Mouse (Mus musculus) hindbrain, embryonic 16.5 days (tissue): ENCODE measurements around the gene Rpn1. TPM values are rescaled to one million over a fixed set of nuclear protein-coding genes. Genes with fewer than 3 reads are reported as not detected.

ENCODE experiments used
- ATAC-seq: fragments of 200-750 bp; cut with Nextera tagmentation; 2 replicates; pipeline ENCODE4 v1.8.0; 2017; ENCODE audit warnings: moderate TSS enrichment, moderate library complexity
- H3K27ac ChIP-seq: fragments of 300-500 bp; sonication (generic); 2 replicates; pipeline ENCODE4 v1.5.1; 2014; ENCODE audit warnings: low read depth, mild to moderate bottlenecking, control low read depth, low read length, moderate library complexity
- H3K27me3 ChIP-seq: fragments of 300-500 bp; sonication (generic); replicated peaks from 2 replicates; pipeline ENCODE4 v1.6.1; 2014; ENCODE audit warnings: low read length; ENCODE audit not compliant: control insufficient read depth, insufficient read depth
- H3K36me3 ChIP-seq: fragments of 300-500 bp; sonication (generic); 2 replicates; pipeline ENCODE4 v1.6.1; 2014; ENCODE audit warnings: mild to moderate bottlenecking, low read length, moderate library complexity, mixed read lengths; ENCODE audit not compliant: control insufficient read depth, insufficient read depth
- H3K4me1 ChIP-seq: fragments of 300-500 bp; sonication (generic); 2 replicates; pipeline ENCODE4 v1.6.1; 2014; ENCODE audit warnings: low read depth, low read length; ENCODE audit not compliant: control insufficient read depth, insufficient read depth
- H3K4me2 ChIP-seq: fragments of 300-500 bp; sonication (generic); 2 replicates; pipeline ENCODE4 v1.6.1; 2014; ENCODE audit warnings: mild to moderate bottlenecking, low read length, control low read depth, moderate library complexity
- H3K4me3 ChIP-seq: fragments of 300-500 bp; sonication (generic); 2 replicates; pipeline ENCODE4 v1.5.1; 2014; ENCODE audit warnings: mild to moderate bottlenecking, low read length, control low read depth, moderate library complexity
- H3K9ac ChIP-seq: fragments of 300-500 bp; sonication (generic); 2 replicates; pipeline ENCODE4 v1.6.1; 2014; ENCODE audit warnings: low read depth, mild to moderate bottlenecking, control low read depth, low read length, moderate library complexity
- H3K9me3 ChIP-seq: fragments of 300-500 bp; sonication (generic); 2 replicates; pipeline ENCODE4 v1.6.1; 2014; ENCODE audit warnings: mild to moderate bottlenecking, low read length, moderate library complexity; ENCODE audit not compliant: control insufficient read depth
- WGBS: fragments of 180-500 bp; shearing (Covaris S2); extraction: QIAGEN DNeasy Blood & Tissue Kit; methylation state at CpG from one replicate; pipeline ENCODE4 v1.1.7; 2014; 5-methylcytosine and 5-hydroxymethylcytosine counted together
- polyA plus RNA-seq: library from polyadenylated mRNA; unstranded; fragments of >200 nt; fragmentation: Nextera tagmentation; extraction: Ambion mirVana; gene quantifications from 2 replicates; pipeline ENCODE4 v1.2.1, GENCODE M21; 2015

Gene Rpn1
- polyA plus RNA-seq, 1 experiment from 2014 or later, result 325 TPM

DNA sequence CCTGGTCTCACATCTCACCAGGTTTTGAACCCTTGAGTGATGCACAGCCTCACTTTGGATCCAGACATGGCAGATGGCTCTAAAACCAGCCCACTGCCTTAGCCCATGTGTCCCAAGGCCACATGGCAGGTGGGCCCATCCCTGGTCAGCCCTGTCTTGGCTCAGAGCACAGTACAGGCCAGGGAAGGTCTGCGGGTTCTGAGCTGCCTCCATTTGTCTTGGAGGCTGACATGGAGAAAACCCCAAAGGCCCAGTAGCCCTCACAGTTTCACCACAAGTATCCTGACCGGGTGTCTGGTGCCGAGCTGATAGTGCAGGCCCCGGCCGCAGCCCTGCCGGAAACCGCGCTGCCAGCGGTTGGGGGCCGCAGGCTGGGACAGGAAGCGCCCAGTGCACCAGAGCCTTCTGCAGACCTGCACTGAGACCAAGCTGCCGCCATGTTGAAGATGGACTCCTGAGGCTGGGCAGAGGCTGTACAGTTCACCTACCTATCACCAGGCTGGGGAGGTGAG, 22.4 kb downstream of the Rpn1 start:
- Histone ChIP-seq H3K36me3 (peaks cover 20% of the 10 kb centered on the region), H3K9ac (peak overlapping the region; percentile 65), H3K4me1 (peaks cover 8% of the 10 kb centered on the region), H3K27me3 (no peaks in the 10 kb centered on the region), H3K9me3 (no peaks in the 10 kb centered on the region), H3K4me2 (peak overlapping the region; percentile 57), H3K27ac (peak overlapping the region; percentile 76), H3K4me3 (no peak overlapping the region)
- 97% methylated on average over 12 of the region's 12 CpGs for WGBS
- peak; percentile 35 for ATAC-seq

DNA sequence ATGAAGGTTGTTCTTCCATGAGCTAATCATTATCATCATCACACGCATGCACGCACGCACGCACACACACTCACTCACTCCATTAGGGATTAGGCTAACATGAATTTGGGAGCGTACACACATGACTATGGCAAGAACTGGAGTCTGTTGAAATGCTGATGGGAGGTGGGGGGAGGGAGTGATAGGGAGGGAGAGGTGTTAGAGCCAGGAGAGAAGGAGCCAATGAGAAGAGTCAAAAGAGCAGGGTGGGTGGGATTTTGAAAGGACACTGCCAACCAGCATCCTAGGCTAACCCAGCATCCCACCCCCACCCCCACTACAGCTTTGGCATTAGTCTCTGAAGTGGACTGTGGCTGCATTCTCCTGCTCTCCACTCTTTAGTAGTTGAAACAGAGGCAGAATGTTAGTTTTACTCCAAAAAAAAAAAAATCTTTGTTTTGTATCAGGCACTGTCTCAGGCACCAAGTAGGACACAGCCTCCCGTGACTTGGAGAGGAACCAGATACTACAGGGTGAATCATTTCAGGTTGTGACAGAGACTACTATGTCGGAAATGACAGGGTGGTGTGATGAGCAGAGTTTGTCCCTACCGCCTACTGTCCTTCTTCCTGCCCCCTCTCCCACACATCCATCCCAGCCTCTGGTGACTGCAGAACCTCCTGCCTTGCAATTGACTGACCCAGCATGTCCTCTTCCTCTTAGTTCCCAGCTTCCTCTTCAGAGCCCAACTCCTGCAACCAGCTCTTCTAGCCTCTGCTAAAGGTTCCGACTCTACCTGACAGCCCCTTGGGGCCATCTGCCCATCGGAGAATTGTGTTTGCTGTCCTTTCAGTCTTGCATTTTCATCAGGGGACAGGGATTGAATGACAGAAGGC, 23.6 kb downstream of the Rpn1 start:
- Histone ChIP-seq H3K9me3 (no peaks in the 10 kb centered on the region), H3K4me3 (no peak overlapping the region), H3K9ac (no peak overlapping the region; the same call in 1 of the 2 replicates), H3K27ac (no peak overlapping the region), H3K27me3 (no peaks in the 10 kb centered on the region; the same call in 1 of the 2 replicates), H3K4me1 (peaks cover 8% of the 10 kb centered on the region), H3K36me3 (peaks cover 9% of the 10 kb centered on the region), H3K4me2 (no peak overlapping the region)
- WGBS, result 89% methylated on average over 10 of the region's 10 CpGs
- no peak for ATAC-seq

DNA sequence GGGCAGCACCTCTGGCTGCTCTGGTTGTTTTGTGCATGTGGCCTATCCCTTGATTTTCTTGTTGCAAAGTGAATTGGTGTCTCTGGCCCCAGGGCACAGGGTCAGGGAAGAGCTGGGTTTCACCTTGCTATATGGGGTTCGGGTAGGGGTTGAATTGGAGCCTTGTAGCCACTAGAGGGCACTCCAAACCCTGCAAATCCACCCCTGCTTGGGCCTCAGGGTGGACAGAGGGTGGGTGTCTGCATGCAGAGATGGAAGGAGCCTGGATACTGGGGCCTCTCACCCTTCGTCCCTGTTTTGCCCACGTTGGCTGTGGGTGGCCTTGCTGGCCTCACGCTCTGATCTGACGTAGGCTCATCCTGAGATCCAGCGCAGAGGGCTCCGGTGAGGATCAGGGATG, 28.9 kb downstream of the Rpn1 start:
- peak overlapping the region; percentile 54 for H3K9ac ChIP-seq
- H3K4me1 ChIP-seq, result peaks cover 7% of the 10 kb centered on the region
- H3K4me2 ChIP-seq, result no peak overlapping the region
- no peak overlapping the region for H3K4me3 ChIP-seq
- no peaks in the 10 kb centered on the region; the same call in 1 of the 2 replicates for H3K27me3 ChIP-seq
- no peaks in the 10 kb centered on the region for H3K36me3 ChIP-seq
- no peak overlapping the region for H3K27ac ChIP-seq
- H3K9me3 ChIP-seq, result no peaks in the 10 kb centered on the region
- WGBS, result 28% methylated on average over 7 of the region's 7 CpGs
- ATAC-seq, result peak; percentile 70; the same call in 1 of the 2 replicates

DNA sequence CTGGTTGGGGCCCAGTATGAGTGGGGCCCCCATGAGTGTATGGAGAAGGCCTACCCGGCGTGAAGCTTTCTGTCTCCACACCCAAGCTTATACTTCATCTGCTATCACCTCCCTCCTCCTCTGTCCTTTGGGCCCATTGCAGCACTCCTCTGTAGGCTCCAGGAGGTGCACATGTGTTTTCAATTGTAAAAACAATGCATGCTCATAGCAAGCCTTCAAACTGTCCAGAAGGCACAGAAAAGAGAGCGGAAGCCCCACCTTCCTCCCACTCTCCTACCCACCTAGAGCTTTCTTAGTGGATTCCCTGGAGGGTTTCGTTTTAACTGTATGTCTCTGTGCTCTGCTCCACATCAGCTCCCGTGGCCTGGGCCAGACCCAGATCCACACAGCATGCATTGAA, 30.1 kb downstream of the Rpn1 start:
- Histone ChIP-seq H3K9ac (no peak overlapping the region), H3K27me3 (no peaks in the 10 kb centered on the region; the same call in 1 of the 2 replicates), H3K36me3 (no peaks in the 10 kb centered on the region), H3K4me3 (no peak overlapping the region), H3K4me2 (no peak overlapping the region), H3K4me1 (peaks cover 7% of the 10 kb centered on the region), H3K27ac (no peak overlapping the region), H3K9me3 (no peaks in the 10 kb centered on the region)
- ATAC-seq, result no peak
- 85% methylated on average over 5 of the region's 5 CpGs for WGBS

DNA sequence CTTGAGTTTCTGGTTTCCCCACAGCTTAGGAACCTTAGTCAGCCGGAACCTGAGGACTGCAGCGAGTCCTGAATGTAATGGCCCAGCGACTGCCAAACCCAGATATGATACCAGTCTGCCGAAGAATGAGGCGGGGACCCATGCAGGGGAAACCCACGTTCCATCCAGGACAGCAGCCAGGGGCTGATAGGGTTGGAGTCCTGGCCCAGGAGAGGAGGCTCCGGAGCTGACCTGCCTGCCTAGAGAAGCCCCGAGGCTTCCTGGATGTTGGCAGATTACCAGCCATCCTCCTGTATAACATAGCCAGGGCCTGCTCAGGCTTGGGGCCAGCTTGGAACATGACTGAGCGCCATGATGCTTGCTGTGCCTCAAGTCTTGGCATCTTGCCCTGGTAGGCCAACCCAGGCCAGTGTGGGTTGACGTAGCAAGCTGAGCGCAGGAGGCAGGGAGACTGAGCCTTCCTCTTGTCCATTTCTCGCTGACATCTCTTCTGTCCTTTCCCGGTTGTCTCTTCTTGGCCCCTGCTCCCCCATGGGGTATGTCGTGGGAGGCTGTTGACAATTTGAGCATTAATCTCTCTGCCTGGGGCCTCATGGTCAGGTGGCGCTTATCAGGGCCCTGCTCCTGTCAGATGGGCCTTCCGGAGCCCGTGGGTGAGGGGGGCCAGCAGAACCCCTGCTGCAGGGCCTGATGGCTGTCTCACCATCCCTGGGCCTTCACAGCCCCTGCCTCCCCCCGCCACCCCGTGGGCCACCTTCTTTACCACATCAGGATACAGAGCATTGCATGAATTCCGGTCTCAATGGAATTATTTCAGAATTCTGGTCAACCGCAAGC, 32.3 kb downstream of the Rpn1 start:
- Histone ChIP-seq H3K4me2 (no peak overlapping the region), H3K9ac (no peak overlapping the region), H3K4me3 (no peak overlapping the region), H3K9me3 (no peaks in the 10 kb centered on the region), H3K4me1 (peaks cover 7% of the 10 kb centered on the region), H3K27ac (no peak overlapping the region), H3K36me3 (no peaks in the 10 kb centered on the region), H3K27me3 (no peaks in the 10 kb centered on the region; the same call in 1 of the 2 replicates)
- WGBS, result 64% methylated on average over 21 of the region's 21 CpGs
- ATAC-seq, result peak; percentile 80

DNA sequence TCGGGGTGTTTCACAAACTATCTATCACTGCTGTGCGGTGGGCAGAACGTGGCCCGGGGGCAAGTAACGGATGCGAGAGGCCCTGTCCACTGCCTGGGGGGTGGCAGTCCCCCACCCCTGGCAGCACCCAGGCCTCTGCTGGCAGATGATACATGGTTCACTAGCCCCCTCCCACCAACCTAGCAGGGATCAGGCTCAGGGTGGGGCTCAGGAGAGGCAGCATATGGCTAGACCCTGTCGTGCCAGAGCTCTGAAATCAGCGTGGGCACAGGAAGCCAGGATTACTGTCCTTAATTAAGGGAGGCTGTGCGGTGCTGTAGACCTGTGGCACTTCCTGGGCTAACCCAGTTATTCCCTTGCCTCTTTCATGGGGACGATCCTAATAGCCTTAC, 32.9 kb downstream of the Rpn1 start:
- H3K4me1 ChIP-seq, result peaks cover 7% of the 10 kb centered on the region
- H3K4me2 ChIP-seq, result no peak overlapping the region
- H3K9ac ChIP-seq, result no peak overlapping the region
- no peak overlapping the region for H3K27ac ChIP-seq
- no peaks in the 10 kb centered on the region for H3K36me3 ChIP-seq
- H3K27me3 ChIP-seq, result no peaks in the 10 kb centered on the region; the same call in 1 of the 2 replicates
- ATAC-seq, result no peak
- 77% methylated on average over 10 of the region's 10 CpGs for WGBS
- H3K9me3 ChIP-seq, result no peaks in the 10 kb centered on the region
- no peak overlapping the region for H3K4me3 ChIP-seq

DNA sequence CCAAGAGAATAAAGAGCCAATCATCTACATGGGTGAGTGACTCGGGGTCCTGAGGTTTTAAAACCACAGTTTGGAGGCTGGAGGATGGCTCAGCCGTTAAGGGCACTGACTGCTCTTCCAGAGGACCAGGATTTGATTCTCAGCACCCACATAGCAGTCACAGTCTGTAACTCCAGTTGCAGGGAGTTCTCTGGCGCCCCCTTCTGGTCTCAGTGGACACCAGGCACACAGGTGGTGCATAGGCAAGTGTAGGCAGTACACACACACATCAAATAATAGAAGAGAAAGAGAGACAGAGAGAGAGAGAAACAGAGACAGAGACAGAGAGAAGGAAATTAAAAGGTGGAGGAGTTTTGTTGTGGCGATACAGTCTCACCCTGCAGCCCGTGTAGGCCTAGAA, 35.0 kb downstream of the Rpn1 start:
- Histone ChIP-seq H3K9ac (no peak overlapping the region), H3K9me3 (no peaks in the 10 kb centered on the region), H3K4me3 (no peak overlapping the region), H3K27ac (no peak overlapping the region), H3K36me3 (no peaks in the 10 kb centered on the region), H3K4me2 (no peak overlapping the region), H3K4me1 (peaks cover 8% of the 10 kb centered on the region), H3K27me3 (no peaks in the 10 kb centered on the region)
- no peak for ATAC-seq
- WGBS, result 76% methylated on average over 5 of the region's 5 CpGs

DNA sequence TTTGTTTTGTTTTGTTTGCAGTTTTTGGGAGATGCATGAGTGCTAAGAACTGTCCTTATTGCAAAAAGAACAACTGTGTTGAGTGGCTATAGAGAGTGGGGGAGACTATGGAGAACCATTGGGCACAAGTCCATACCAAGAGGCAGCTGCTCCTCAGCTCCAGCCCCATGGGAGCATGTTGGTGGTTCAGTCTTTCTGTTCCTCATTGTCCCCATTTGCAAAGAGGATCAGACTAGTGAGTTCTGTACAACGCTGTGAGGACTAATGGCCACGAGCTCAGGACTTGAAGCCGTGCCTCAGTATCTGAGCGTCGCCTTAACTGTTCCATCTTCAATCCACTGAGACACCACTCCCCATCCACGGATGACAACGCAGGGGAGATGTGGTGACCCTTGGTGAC, 36.5 kb downstream of the Rpn1 start:
- H3K27me3 ChIP-seq, result no peaks in the 10 kb centered on the region
- no peak for ATAC-seq
- WGBS, result 92% methylated on average over 7 of the region's 7 CpGs

DNA sequence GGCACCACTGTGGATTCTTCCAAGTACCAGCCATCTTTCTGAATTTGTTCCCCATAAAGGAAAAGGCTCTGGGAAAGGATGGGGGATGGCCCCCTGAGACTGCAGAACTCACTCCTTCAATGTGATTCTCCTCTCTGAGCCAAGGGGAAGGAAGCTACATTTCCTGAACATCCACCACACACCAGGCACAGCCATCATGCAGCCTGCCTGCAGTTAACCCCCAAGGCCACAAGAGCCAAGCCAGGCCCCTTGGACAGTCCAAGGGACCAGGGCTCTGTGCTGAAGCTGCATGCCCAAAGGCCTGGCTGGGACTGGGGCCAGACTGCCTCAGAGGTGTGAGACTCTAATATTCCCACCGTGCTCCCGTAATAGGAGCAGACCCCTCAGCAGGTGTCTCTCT, 37.5 kb downstream of the Rpn1 start:
- Histone ChIP-seq H3K4me3 (no peak overlapping the region), H3K27me3 (no peaks in the 10 kb centered on the region), H3K9ac (no peak overlapping the region), H3K36me3 (no peaks in the 10 kb centered on the region), H3K27ac (no peak overlapping the region), H3K9me3 (no peaks in the 10 kb centered on the region), H3K4me2 (no peak overlapping the region), H3K4me1 (peaks cover 4% of the 10 kb centered on the region; the same call in 1 of the 2 replicates)
- WGBS, result 79% methylated on average over 2 of the region's 2 CpGs
- no peak for ATAC-seq

More for the DNA sequence above, 36.5 kb downstream of the Rpn1 start:
- H3K27ac ChIP-seq, result no peak overlapping the region
- H3K9ac ChIP-seq, result no peak overlapping the region
- no peaks in the 10 kb centered on the region for H3K36me3 ChIP-seq
- peaks cover 8% of the 10 kb centered on the region for H3K4me1 ChIP-seq
- no peak overlapping the region for H3K4me3 ChIP-seq
- H3K9me3 ChIP-seq, result no peaks in the 10 kb centered on the region
- no peak overlapping the region for H3K4me2 ChIP-seq
